Mouse (Mus musculus): ENCODE data around the gene Podn. TPM values are rescaled to one million over a fixed set of nuclear protein-coding genes. Genes with fewer than 3 reads are reported as not detected.
"Not testable (repeated sequence)": the region's sequence is repeated elsewhere in the genome, so short reads cannot be mapped to it uniquely, and the experiment has no call there.

Gene Podn
- 2.4 TPM for polyA plus RNA-seq (2021)

GRCm38 (mm10) chr4:108096345-108096744 lies at the start of gene Podn:
TSS of gene Podn (minus strand) at chr4:108096445.
- no peak for DNase-seq (ENCODE audit: low read depth, low spot score)
- ATAC-seq: no peak
- in situ Hi-C loops (cut with MboI; ENCODE audit: low pct_unique_long_range_greater_than_20kb): no loop called here
- CTCF ChIA-PET: no interaction called here
- POLR2A ChIA-PET: no interaction called here
- H3K27me3 ChIP-seq: no peaks in the 10 kb centered on the region
- no peak for TF ChIP-seq CTCF (IDR thresholded peaks at IDR 0.05)

GRCm38 (mm10) chr4:108145554-108145953 lies 49.3 kb upstream of the Podn start:
- in situ Hi-C loops (cut with MboI; ENCODE audit: low pct_unique_long_range_greater_than_20kb); ATAC-seq: not testable (repeated sequence)

GRCm38 (mm10) chr4:108144880-108145279 lies 48.6 kb upstream of the Podn start, which contains the start of gene Scp2:
TSS of gene Scp2 (minus strand) at chr4:108144998.
- POLR2A ChIA-PET: no interaction called here
- no peak for TF ChIP-seq CTCF (IDR thresholded peaks at IDR 0.05)
- H3K27me3 ChIP-seq: no peaks in the 10 kb centered on the region
- in situ Hi-C loops (cut with MboI; ENCODE audit: low pct_unique_long_range_greater_than_20kb): no loop called here
- CTCF ChIA-PET: no interaction called here
- no peak for ATAC-seq
- no peak for DNase-seq (ENCODE audit: low read depth, low spot score)

More at GRCm38 (mm10) chr4:108145554-108145953, 49.3 kb upstream of the Podn start:
- DNase-seq (ENCODE audit: low read depth, low spot score); POLR2A ChIA-PET; H3K27me3 ChIP-seq; CTCF ChIA-PET: not testable (repeated sequence)

GRCm38 (mm10) chr4:108143778-108144177 lies 47.5 kb upstream of the Podn start:
- CTCF ChIA-PET: interaction anchor here (1.7 kb wide), 1 partner anchor 206 kb away, joined by 6 read pairs; no protein-coding TSS in a partner anchor
- no peak for TF ChIP-seq CTCF (IDR thresholded peaks at IDR 0.05)
- H3K27me3 ChIP-seq: no peaks in the 10 kb centered on the region
- in situ Hi-C loops (cut with MboI; ENCODE audit: low pct_unique_long_range_greater_than_20kb): no loop called here
- ATAC-seq: no peak
- POLR2A ChIA-PET: no interaction called here
- no peak for DNase-seq (ENCODE audit: low read depth, low spot score)

- in situ Hi-C loops (cut with MboI; ENCODE audit: low pct_unique_long_range_greater_than_20kb); DNase-seq (ENCODE audit: low read depth, low spot score); POLR2A ChIA-PET; H3K27me3 ChIP-seq; ATAC-seq: not testable (repeated sequence)
- CTCF ChIA-PET: interaction anchor here (1.7 kb wide), 1 partner anchor 205 kb away, joined by 6 read pairs; no protein-coding TSS in a partner anchor
- peak; percentile 47 for TF ChIP-seq CTCF (IDR thresholded peaks at IDR 0.05)
These were observed 46.9 kb upstream of the Podn start for GRCm38 (mm10) chr4:108143178-108143577.

GRCm38 (mm10) chr4:108136938-108137337 lies 40.7 kb upstream of the Podn start:
- H3K27me3 ChIP-seq: no peaks in the 10 kb centered on the region
- in situ Hi-C loops (cut with MboI; ENCODE audit: low pct_unique_long_range_greater_than_20kb): no loop called here
- ChIA-PET POLR2A (no interaction called here), CTCF (no interaction called here)
- TF ChIP-seq CTCF (IDR thresholded peaks at IDR 0.05): no peak
- no peak for ATAC-seq
- DNase-seq (ENCODE audit: low read depth, low spot score): no peak

GRCm38 (mm10) chr4:108130452-108130851 lies 34.2 kb upstream of the Podn start:
- in situ Hi-C loops (cut with MboI; ENCODE audit: low pct_unique_long_range_greater_than_20kb): no loop called here
- no peak for DNase-seq (ENCODE audit: low read depth, low spot score)

GRCm38 (mm10) chr4:108128339-108128738 lies 32.1 kb upstream of the Podn start:
- H3K27me3 ChIP-seq: no peaks in the 10 kb centered on the region
- ChIA-PET CTCF (no interaction called here), POLR2A (no interaction called here)
- no peak for TF ChIP-seq CTCF (IDR thresholded peaks at IDR 0.05)
- DNase-seq (ENCODE audit: low read depth, low spot score) (no peak), ATAC-seq (no peak)
- in situ Hi-C loops (cut with MboI; ENCODE audit: low pct_unique_long_range_greater_than_20kb): no loop called here

More at GRCm38 (mm10) chr4:108130452-108130851, 34.2 kb upstream of the Podn start:
- ChIA-PET CTCF (no interaction called here), POLR2A (no interaction called here)
- no peak for ATAC-seq
- H3K27me3 ChIP-seq: no peaks in the 10 kb centered on the region
- no peak for TF ChIP-seq CTCF (IDR thresholded peaks at IDR 0.05)

- TF ChIP-seq CTCF (IDR thresholded peaks at IDR 0.05): no peak
- no peak for DNase-seq (ENCODE audit: low read depth, low spot score)
- in situ Hi-C loops (cut with MboI; ENCODE audit: low pct_unique_long_range_greater_than_20kb): no loop called here
- POLR2A ChIA-PET: no interaction called here
- CTCF ChIA-PET: no interaction called here
- no peak for ATAC-seq
- H3K27me3 ChIP-seq: no peaks in the 10 kb centered on the region
These were observed 31.3 kb upstream of the Podn start for GRCm38 (mm10) chr4:108127516-108127915.

- no peak for ATAC-seq
These were observed 30.0 kb upstream of the Podn start for GRCm38 (mm10) chr4:108126260-108126659.

GRCm38 (mm10) chr4:108124104-108124503 lies 27.9 kb upstream of the Podn start:
- CTCF ChIA-PET: no interaction called here
- no peak for TF ChIP-seq CTCF (IDR thresholded peaks at IDR 0.05)
- DNase-seq (ENCODE audit: low read depth, low spot score) (no peak), ATAC-seq (no peak)
- in situ Hi-C loops (cut with MboI; ENCODE audit: low pct_unique_long_range_greater_than_20kb): no loop called here
- no peaks in the 10 kb centered on the region for H3K27me3 ChIP-seq
- POLR2A ChIA-PET: no interaction called here

More at GRCm38 (mm10) chr4:108126260-108126659, 30.0 kb upstream of the Podn start:
- POLR2A ChIA-PET: no interaction called here
- no peaks in the 10 kb centered on the region for H3K27me3 ChIP-seq
- in situ Hi-C loops (cut with MboI; ENCODE audit: low pct_unique_long_range_greater_than_20kb): no loop called here
- CTCF ChIA-PET: no interaction called here
- DNase-seq (ENCODE audit: low read depth, low spot score): no peak
- TF ChIP-seq CTCF (IDR thresholded peaks at IDR 0.05): no peak
